28 mouse cellular contexts compared by ENCODE assay signal in the genomic region with DNA sequence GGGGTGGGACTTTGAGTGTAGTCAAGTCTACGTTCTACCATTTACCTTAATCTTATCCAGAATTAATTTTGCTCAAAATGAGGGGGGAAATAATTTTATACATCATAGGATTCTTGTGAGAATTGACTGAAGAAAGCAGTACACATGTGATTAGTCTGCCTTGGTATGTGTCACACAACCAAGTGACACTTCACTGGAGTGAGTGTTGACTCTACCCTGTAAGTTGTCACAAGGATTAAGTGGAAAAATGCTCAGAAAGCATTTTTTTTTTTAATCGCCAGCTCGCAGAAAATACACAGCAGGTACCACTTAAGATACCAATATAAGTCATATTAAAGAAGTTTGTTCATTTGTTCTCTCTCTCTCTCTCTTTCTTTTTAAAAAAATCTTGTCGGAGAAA. TPM values are rescaled to one million over a fixed set of nuclear protein-coding genes. Genes with fewer than 3 reads are reported as not detected.
"Had no signal": no experiment of that assay in that cellular context is flagged by ENCODE, and none has a peak within 500 bp of the region (broad histone marks: within the 10 kb centered on the region; RNA-seq: fewer than 3 reads in every experiment).

No protein-coding gene starts in this region.

- DNase-seq: cerebellum, adult 2 months; cerebellum, adult 8-10 months; cerebellum, adult 9-10 months; cerebellum, adult 9-11 months; cerebellum, postnatal 10 days; cerebellum, postnatal 14 days; cerebellum, postnatal 25 days; cerebellum, postnatal 36 days; embryo, embryonic 11 days; forebrain, postnatal 0 days; gastrocnemius, adult 2 months; gastrocnemius, postnatal 10 days; gastrocnemius, postnatal 14 days; gastrocnemius, postnatal 25 days; gastrocnemius, postnatal 36 days; heart, adult 11 months; heart, adult 18-20 months had no signal

- ATAC-seq: forebrain, embryonic 13.5 days; forebrain, embryonic 14.5 days; forebrain, embryonic 15.5 days; forebrain, embryonic 16.5 days; forebrain, postnatal 0 days had no signal

- H3K27ac ChIP-seq: embryonic facial prominence, embryonic 10.5 days; embryonic facial prominence, embryonic 12.5 days; embryonic facial prominence, embryonic 13.5 days; embryonic facial prominence, embryonic 15.5 days; forebrain, embryonic 10.5 days; forebrain, embryonic 12.5 days; forebrain, embryonic 13.5 days; forebrain, embryonic 15.5 days; gastrocnemius, adult 2 months had no signal

- H3K9ac ChIP-seq: embryonic facial prominence, embryonic 12.5 days; embryonic facial prominence, embryonic 13.5 days; embryonic facial prominence, embryonic 15.5 days; forebrain, embryonic 12.5 days; forebrain, embryonic 13.5 days; forebrain, embryonic 15.5 days; forebrain, postnatal 0 days had no signal

- H3K9me3 ChIP-seq: embryonic facial prominence, embryonic 10.5 days; embryonic facial prominence, embryonic 12.5 days; embryonic facial prominence, embryonic 13.5 days; embryonic facial prominence, embryonic 15.5 days; forebrain, embryonic 10.5 days; forebrain, embryonic 12.5 days; forebrain, embryonic 13.5 days; forebrain, embryonic 15.5 days had no signal

- H3K27me3 ChIP-seq: embryonic facial prominence, embryonic 12.5 days; embryonic facial prominence, embryonic 15.5 days; forebrain, embryonic 15.5 days had no signal

- H3K4me2 ChIP-seq: embryonic facial prominence, embryonic 12.5 days; embryonic facial prominence, embryonic 13.5 days; embryonic facial prominence, embryonic 15.5 days; forebrain, embryonic 12.5 days; forebrain, embryonic 13.5 days; forebrain, embryonic 15.5 days had no signal

- H3K36me3 ChIP-seq: embryonic facial prominence, embryonic 10.5 days; embryonic facial prominence, embryonic 12.5 days; embryonic facial prominence, embryonic 13.5 days; embryonic facial prominence, embryonic 15.5 days; forebrain, embryonic 10.5 days; forebrain, embryonic 12.5 days; forebrain, embryonic 15.5 days had no signal

- H3K4me1 ChIP-seq: embryonic facial prominence, embryonic 12.5 days had no signal

- H3K4me3 ChIP-seq: embryonic facial prominence, embryonic 10.5 days; embryonic facial prominence, embryonic 12.5 days; embryonic facial prominence, embryonic 13.5 days; embryonic facial prominence, embryonic 15.5 days; erythroblast, embryonic 14.5 days; forebrain, embryonic 10.5 days; forebrain, embryonic 12.5 days; forebrain, embryonic 13.5 days; forebrain, embryonic 15.5 days; gastrocnemius, adult 2 months had no signal

RNA-seq across cellular contexts. Expression of a gene that starts 27.2 kb away (rescaled TPM):
- polyA plus RNA-seq: erythroblast, embryonic 14.5 days had no signal
